Mouse (Mus musculus): Measurements from ENCODE around the gene Mcoln3. TPM values are rescaled to one million over a fixed set of nuclear protein-coding genes. Genes with fewer than 3 reads are reported as not detected.

The Mcoln3 gene
- total and polyA plus RNA-seq, 3 experiments: 5.2 to 11.3 (median 5.3) TPM

GRCm38 (mm10) chr3:146152913-146153312 lies 35.7 kb downstream of the Mcoln3 start:
- in situ Hi-C loops (cut with MboI; ENCODE audit: low pct_ligation_motif_present, low pct_unique_long_range_greater_than_20kb, low sequenced_read_pairs): no loop called here

DNA sequence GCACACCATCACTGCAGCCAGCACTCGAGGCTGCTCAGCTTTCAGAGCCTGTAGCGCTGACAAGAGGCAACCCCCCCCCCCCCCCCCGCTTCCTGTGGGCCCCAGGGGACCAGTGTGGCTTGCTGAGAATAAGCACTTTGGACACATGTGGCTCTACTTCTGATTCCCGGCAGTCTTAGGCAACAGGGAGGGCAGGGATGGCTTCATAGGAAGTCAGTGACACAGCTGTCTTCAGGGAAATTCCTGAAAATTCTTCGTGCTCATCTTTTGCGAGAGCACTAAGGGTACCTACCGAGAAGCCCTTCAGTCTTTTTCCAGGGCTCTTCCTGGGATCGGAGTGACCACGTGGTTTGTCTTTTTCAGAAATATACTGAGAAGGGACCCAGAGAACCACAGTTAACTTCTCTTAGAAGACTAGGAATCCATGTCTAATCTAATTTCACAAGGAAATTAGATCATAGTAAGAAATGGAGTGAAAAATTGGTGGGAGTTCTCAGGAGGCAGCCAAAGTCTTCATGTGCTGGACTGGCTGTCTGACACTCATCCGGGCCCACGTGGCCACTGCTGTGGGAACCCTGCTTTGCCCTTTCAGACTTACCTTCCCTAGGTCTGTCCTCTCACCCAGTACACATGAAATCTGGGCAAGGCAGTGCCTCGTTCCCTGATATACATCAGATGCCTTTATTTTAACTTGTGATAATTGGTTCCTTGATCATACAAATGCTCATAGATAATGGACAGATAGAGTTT lies 36.8 kb downstream of the Mcoln3 start:
- DNase-seq (ENCODE audit: extremely low read depth): peak; percentile 94
- peaks cover 0 to 5% of the 10 kb centered on the region in 2 experiments for H3K36me3 ChIP-seq (replicated peaks in 1 of 2; ENCODE audit: control insufficient read depth in 1 of 2, insufficient read depth in 1 of 2, low read length in 1 of 2)
- H3K79me2 ChIP-seq (replicated peaks; ENCODE audit: control insufficient read depth, extremely low read depth, insufficient read depth, poor library complexity, severe bottlenecking): peaks cover 37% of the 10 kb centered on the region
- peak overlapping the region; percentile 86 for H3K27ac ChIP-seq (ENCODE audit: insufficient read depth, low read depth)
- H3K9me3 ChIP-seq (replicated peaks; ENCODE audit: low read length): no peaks in the 10 kb centered on the region
- peaks cover 16 to 84% of the 10 kb centered on the region in 2 experiments for H3K4me1 ChIP-seq (ENCODE audit: control insufficient read depth in 1 of 2, insufficient read depth in 2 of 2)
- H3K27me3 ChIP-seq (replicated peaks): no peaks in the 10 kb centered on the region
- in situ Hi-C loops (cut with MboI; ENCODE audit: low pct_ligation_motif_present, low pct_unique_long_range_greater_than_20kb, low sequenced_read_pairs): no loop called here
- peak overlapping the region; percentile 92 for H3K4me2 ChIP-seq (ENCODE audit: insufficient read depth, low read depth, poor library complexity, severe bottlenecking)
- peak overlapping the region in 1 of 3 experiments; percentile 7 for H3K4me3 ChIP-seq (replicated peaks in 1 of 3; ENCODE audit: low read depth in 2 of 3, low read length in 2 of 3, poor library complexity in 1 of 3)
- H3K9ac ChIP-seq (ENCODE audit: insufficient read depth, low read depth): peak overlapping the region; percentile 60
- dilution Hi-C loops (cut with MboI; ENCODE audit: extremely low pct_ligation_motif_present, extremely low pct_unique_long_range_greater_than_20kb, low sequenced_read_pairs): no loop called here
- TF ChIP-seq MAX (IDR thresholded peaks at IDR 0.05; ENCODE audit: low read length) (peak; percentile 100), CHD2 (IDR thresholded peaks at IDR 0.05; ENCODE audit: low read length) (peak; percentile 75), MAZ (IDR thresholded peaks at IDR 0.05; ENCODE audit: low read depth, low read length) (peak; percentile 97), HCFC1 (IDR thresholded peaks at IDR 0.05; ENCODE audit: low read depth, low read length) (peak; percentile 43; the same call in 1 of the 2 replicates), PAX5 (IDR thresholded peaks at IDR 0.05; ENCODE audit: low read length) (no peak), ETS1 (conservative IDR thresholded peaks at IDR 0.05; ENCODE audit: low read depth, low read length) (peak; percentile 89), RAD21 (IDR thresholded peaks at IDR 0.05; ENCODE audit: low read depth, low read length) (no peak), E2F4 (IDR thresholded peaks at IDR 0.05; ENCODE audit: insufficient replicate concordance, low read depth, low read length) (no peak), TBP (conservative IDR thresholded peaks at IDR 0.05; ENCODE audit: low read depth, low read length) (no peak), JUND (conservative IDR thresholded peaks at IDR 0.05; ENCODE audit: low read depth, low read length) (no peak), USF2 (conservative IDR thresholded peaks at IDR 0.05; ENCODE audit: low read depth, low read length) (peak; percentile 76), MYC (IDR thresholded peaks at IDR 0.05; ENCODE audit: low read depth, low read length) (peak; percentile 100), GABPA (IDR thresholded peaks at IDR 0.05; ENCODE audit: insufficient replicate concordance, low read depth, low read length) (no peak), MEF2A (IDR thresholded peaks at IDR 0.05; ENCODE audit: borderline replicate concordance, low read depth, low read length) (peak; percentile 90), CHD1 (IDR thresholded peaks at IDR 0.05; ENCODE audit: low read depth, low read length) (no peak; the same call in 1 of the 2 replicates), ZNF384 (IDR thresholded peaks at IDR 0.05; ENCODE audit: low read depth, low read length) (0 out of 2 replicates have a peak, but pooled peaks have one; percentile 51), UBTF (IDR thresholded peaks at IDR 0.05; ENCODE audit: low read depth, low read length) (peak; percentile 68; the same call in 1 of the 2 replicates), JUN (IDR thresholded peaks at IDR 0.05; ENCODE audit: insufficient read depth, low read depth, low read length) (peak; percentile 13; the same call in 1 of the 2 replicates), SIN3A (IDR thresholded peaks at IDR 0.05; ENCODE audit: low read length) (peak; percentile 82), TCF12 (IDR thresholded peaks at IDR 0.05; ENCODE audit: low read depth, low read length) (peak; percentile 94), ZMIZ1 (IDR thresholded peaks at IDR 0.05; ENCODE audit: low read depth, low read length) (peak; percentile 78), NELFE (IDR thresholded peaks at IDR 0.05; ENCODE audit: low read depth, low read length) (peak; percentile 60), ELF1 (IDR thresholded peaks at IDR 0.05; ENCODE audit: low read depth, low read length) (peak; percentile 60; the same call in 1 of the 2 replicates), POLR2AphosphoS2 (IDR thresholded peaks at IDR 0.05; ENCODE audit: low read depth, low read length) (peak; percentile 73; the same call in 1 of the 2 replicates), BHLHE40 (IDR thresholded peaks at IDR 0.05; ENCODE audit: low read depth, low read length) (peak; percentile 77), POLR2A (IDR thresholded peaks at IDR 0.05; ENCODE audit: low read depth, low read length) (peak; percentile 69), ZKSCAN1 (IDR thresholded peaks at IDR 0.05; ENCODE audit: borderline replicate concordance, low read depth, low read length) (no peak), IRF4 (IDR thresholded peaks at IDR 0.05; ENCODE audit: low read depth, low read length) (peak; percentile 89)

More at GRCm38 (mm10) chr3:146152913-146153312, 35.7 kb downstream of the Mcoln3 start:
- Histone ChIP-seq H3K4me2 (ENCODE audit: insufficient read depth, low read depth, poor library complexity, severe bottlenecking) (peak overlapping the region; percentile 57), H3K4me3 (replicated peaks in 1 of 3; ENCODE audit: low read depth in 2 of 3, low read length in 2 of 3, poor library complexity in 1 of 3) (peak overlapping the region in 2 of 3 experiments; percentile 2 to 19), H3K79me2 (replicated peaks; ENCODE audit: control insufficient read depth, extremely low read depth, insufficient read depth, poor library complexity, severe bottlenecking) (peaks cover 30% of the 10 kb centered on the region), H3K27me3 (replicated peaks) (no peaks in the 10 kb centered on the region), H3K4me1 (ENCODE audit: control insufficient read depth in 1 of 2, insufficient read depth in 2 of 2) (peaks cover 16 to 79% of the 10 kb centered on the region in 2 experiments), H3K9ac (ENCODE audit: insufficient read depth, low read depth) (no peak overlapping the region; the same call in 1 of the 2 replicates), H3K27ac (ENCODE audit: insufficient read depth, low read depth) (peak overlapping the region; percentile 80), H3K36me3 (replicated peaks in 1 of 2; ENCODE audit: control insufficient read depth in 1 of 2, insufficient read depth in 1 of 2, low read length in 1 of 2) (no peaks in the 10 kb centered on the region), H3K9me3 (replicated peaks; ENCODE audit: low read length) (no peaks in the 10 kb centered on the region)
- dilution Hi-C loops (cut with MboI; ENCODE audit: extremely low pct_ligation_motif_present, extremely low pct_unique_long_range_greater_than_20kb, low sequenced_read_pairs): no loop called here
- DNase-seq (ENCODE audit: extremely low read depth): peak; percentile 74
- TF ChIP-seq TBP (conservative IDR thresholded peaks at IDR 0.05; ENCODE audit: low read depth, low read length): peak; percentile 89
- peak; percentile 47 for TF ChIP-seq ETS1 (conservative IDR thresholded peaks at IDR 0.05; ENCODE audit: low read depth, low read length)
- peak; percentile 97 for TF ChIP-seq MYC (IDR thresholded peaks at IDR 0.05; ENCODE audit: low read depth, low read length)
- no peak for TF ChIP-seq CHD1 (IDR thresholded peaks at IDR 0.05; ENCODE audit: low read depth, low read length)
- no peak; the same call in 1 of the 2 replicates for TF ChIP-seq MEF2A (IDR thresholded peaks at IDR 0.05; ENCODE audit: borderline replicate concordance, low read depth, low read length)
- TF ChIP-seq BHLHE40 (IDR thresholded peaks at IDR 0.05; ENCODE audit: low read depth, low read length): peak; percentile 86
- peak; percentile 98 for TF ChIP-seq MAX (IDR thresholded peaks at IDR 0.05; ENCODE audit: low read length)
